In genomic region chr19:10900315-10900714, GRCm38 (mm10) we compare ENCODE assay signal across 22 mouse cellular contexts. TPM values are rescaled to one million over a fixed set of nuclear protein-coding genes. Genes with fewer than 3 reads are reported as not detected.
DNase-seq lines count a peak whose midpoint lies in the region; ATAC-seq and TF ChIP-seq lines count a peak whose summit lies in the region.
"Had no signal": no experiment of that assay in that cellular context is flagged by ENCODE, and none has a peak within 500 bp of the region (broad histone marks: within the 10 kb centered on the region; RNA-seq: fewer than 3 reads in every experiment).

No protein-coding gene starts in this region.

- intact Hi-C loops in left cerebral cortex, postnatal 14 days (cut with DNase I), result no loop called here

- DNase-seq in cerebellum, postnatal 10 days, result peak; percentile 38 to 63
- no peak for DNase-seq in cerebellum, adult 9-10 months
- peak; percentile 39 for DNase-seq in liver, adult 2 months (ENCODE audit: extremely low read depth, low read depth, low spot score)
- DNase-seq in liver, postnatal 0 days, result no peak
- peak; percentile 51 to 70 for DNase-seq in gastrocnemius, adult 8-10 months (ENCODE audit: low spot score in 2 of 2)
- DNase-seq in heart, postnatal 0 days (ENCODE audit: low spot score), result peak; percentile 49
- DNase-seq in left cerebral cortex, postnatal 14 days (ENCODE audit: low spot score in 2 of 2), result no peak
- DNase-seq: adrenal gland, adult 2 months; cerebellum, postnatal 36 days; kidney, adult 9 months; layer of hippocampus, postnatal 36 days; lung, postnatal 10 days; spleen, adult 18-20 months had no signal

- no peak overlapping the region for H3K4me3 ChIP-seq in liver, adult 2 months (ENCODE audit: insufficient read depth, low read depth, low read length)
- H3K4me3 ChIP-seq in liver, postnatal 0 days (ENCODE audit: low read depth, low read length), result no peak overlapping the region
- H3K4me3 ChIP-seq in heart, postnatal 0 days (ENCODE audit: low read depth, low read length), result no peak overlapping the region
- H3K4me3 ChIP-seq: forebrain, embryonic 12.5 days; hindbrain, embryonic 12.5 days; limb, embryonic 12.5 days; liver, embryonic 15.5 days had no signal

- H3K4me1 ChIP-seq in liver, adult 2 months (ENCODE audit: control insufficient read depth, insufficient read depth, low read length), result peaks cover 19% of the 10 kb centered on the region
- H3K4me1 ChIP-seq in liver, postnatal 0 days (ENCODE audit: insufficient read depth), result peaks cover 17% of the 10 kb centered on the region
- peaks cover 36% of the 10 kb centered on the region for H3K4me1 ChIP-seq in heart, postnatal 0 days (ENCODE audit: control insufficient read depth, insufficient read depth)

- no peak for TF ChIP-seq EP300 in liver, postnatal 0 days (IDR thresholded peaks at IDR 0.05; ENCODE audit: low read depth)
- no peak for TF ChIP-seq EP300 in heart, postnatal 0 days (IDR thresholded peaks at IDR 0.05; ENCODE audit: low read depth)

- no peak overlapping the region for H3K4me2 ChIP-seq in liver, postnatal 0 days (ENCODE audit: low read depth, low read length)
- no peak overlapping the region for H3K4me2 ChIP-seq in heart, postnatal 0 days (ENCODE audit: low read depth, low read length)
- H3K4me2 ChIP-seq: forebrain, embryonic 12.5 days; hindbrain, embryonic 12.5 days; limb, embryonic 12.5 days; liver, embryonic 15.5 days had no signal

- peaks cover 60% of the 10 kb centered on the region for H3K36me3 ChIP-seq in liver, adult 2 months (ENCODE audit: control insufficient read depth, insufficient read depth, low read length)
- peaks cover 63% of the 10 kb centered on the region for H3K36me3 ChIP-seq in liver, postnatal 0 days (replicated peaks; ENCODE audit: insufficient read depth, low read length)
- peaks cover 77% of the 10 kb centered on the region for H3K36me3 ChIP-seq in heart, postnatal 0 days (replicated peaks; ENCODE audit: control insufficient read depth, insufficient read depth, low read length)

- WGBS in liver, adult 2 months, result 34% methylated on average over 6 of the region's 6 CpGs
- WGBS in liver, postnatal 0 days (ENCODE audit: insufficient replicate concordance), result 81% methylated on average over 6 of the region's 6 CpGs
- WGBS in heart, postnatal 0 days, result 16% methylated on average over 6 of the region's 6 CpGs

- no peak for ATAC-seq in liver, postnatal 0 days
- ATAC-seq in heart, postnatal 0 days (ENCODE audit: insufficient read depth, low read depth), result peak; percentile 28; the same call in 1 of the 2 replicates
- ATAC-seq in megakaryocyte-erythroid progenitor cell, adult 5-6 weeks (replicated peaks; ENCODE audit: low FRiP score, low TSS enrichment, poor library complexity, severe bottlenecking), result no peak

- no peak for TF ChIP-seq CTCF in liver, adult 2 months (IDR thresholded peaks at IDR 0.05; ENCODE audit: low read depth, low read length)
- no peak for TF ChIP-seq CTCF in liver, postnatal 0 days (IDR thresholded peaks at IDR 0.05; ENCODE audit: low read depth)
- no peak for TF ChIP-seq CTCF in heart, postnatal 0 days (IDR thresholded peaks at IDR 0.05; ENCODE audit: low read depth)

- H3K27ac ChIP-seq in liver, adult 2 months (replicated peaks; ENCODE audit: insufficient read depth, low read depth, low read length), result no peak overlapping the region
- H3K27ac ChIP-seq in liver, postnatal 0 days (ENCODE audit: low read depth), result no peak overlapping the region
- H3K27ac ChIP-seq in heart, postnatal 0 days (ENCODE audit: low read depth), result peak overlapping the region; percentile 62
- H3K27ac ChIP-seq: forebrain, embryonic 12.5 days; hindbrain, embryonic 12.5 days; limb, embryonic 12.5 days; liver, embryonic 15.5 days had no signal

- no peak for TF ChIP-seq POLR2A in liver, adult 2 months (IDR thresholded peaks at IDR 0.05; ENCODE audit: extremely low read depth, insufficient read depth, low read length)

- no peak overlapping the region for H3K9ac ChIP-seq in liver, adult 2 months (ENCODE audit: low read depth, low read length)
- no peak overlapping the region for H3K9ac ChIP-seq in liver, postnatal 0 days (replicated peaks)
- no peak overlapping the region for H3K9ac ChIP-seq in heart, postnatal 0 days (replicated peaks; ENCODE audit: low read depth, low read length)
- H3K9ac ChIP-seq: forebrain, embryonic 12.5 days; hindbrain, embryonic 12.5 days; limb, embryonic 12.5 days; liver, embryonic 15.5 days had no signal

- peaks cover 4% of the 10 kb centered on the region; the same call in 1 of the 2 replicates for H3K79me2 ChIP-seq in liver, adult 2 months (ENCODE audit: control insufficient read depth, insufficient read depth, low read length)

- no peaks in the 10 kb centered on the region for H3K9me3 ChIP-seq in liver, postnatal 0 days (ENCODE audit: low read length)
- H3K9me3 ChIP-seq in heart, postnatal 0 days (replicated peaks; ENCODE audit: control insufficient read depth, low read length), result no peaks in the 10 kb centered on the region
- H3K9me3 ChIP-seq: forebrain, embryonic 12.5 days; hindbrain, embryonic 12.5 days; limb, embryonic 12.5 days; liver, embryonic 15.5 days had no signal

- H3K27me3 ChIP-seq in liver, adult 2 months (ENCODE audit: control insufficient read depth, insufficient read depth, low read length), result no peaks in the 10 kb centered on the region
- no peaks in the 10 kb centered on the region for H3K27me3 ChIP-seq in liver, postnatal 0 days (ENCODE audit: insufficient read depth, low read length)
- no peaks in the 10 kb centered on the region for H3K27me3 ChIP-seq in heart, postnatal 0 days (ENCODE audit: control insufficient read depth, insufficient read depth, low read length)
- H3K27me3 ChIP-seq: forebrain, embryonic 12.5 days; hindbrain, embryonic 12.5 days; limb, embryonic 12.5 days; liver, embryonic 15.5 days had no signal

RNA-seq across cellular contexts. Expression of gene Prpf19, which starts 5.3 kb away (rescaled TPM):
- total RNA-seq in liver, adult 2 months (2014; rRNA removed), result 95.5 and 100 TPM in 2 replicates
- 150 and 184 TPM in 2 replicates for polyA plus RNA-seq in liver, adult 2 months (2012; rRNA removed)
- polyA plus RNA-seq in liver, postnatal 0 days (2015; fragmentation: Nextera tagmentation; extraction: Ambion mirVana), result 10.2 and 12.7 TPM in 2 replicates
- 100 to 1,000 TPM; 151 to 188 (median 167) TPM for total RNA-seq in gastrocnemius, adult 8-10 months (2022)
- 362 and 463 TPM in 2 replicates for total RNA-seq in heart, postnatal 0 days (2014; rRNA removed; ENCODE audit: low replicate concordance)
- polyA plus RNA-seq in heart, postnatal 0 days (2015; fragmentation: Nextera tagmentation; extraction: Ambion mirVana), result 33.0 and 36.8 TPM in 2 replicates
- total RNA-seq in megakaryocyte-erythroid progenitor cell, adult 5-6 weeks (2014; fragmentation: Nextera tagmentation), result 148 and 173 TPM in 2 replicates
- 145 and 393 TPM in 2 replicates for total RNA-seq in megakaryocyte-erythroid progenitor cell, adult 5-6 weeks (2017)
- total RNA-seq in left cerebral cortex, postnatal 14 days (2021), result 100 to 1,000 TPM; 185 to 190 TPM

RNA-seq across cellular contexts. Expression of gene Tmem109, which starts 18.5 kb away (rescaled TPM):
- 7.1 and 8.9 TPM in 2 replicates for total RNA-seq in liver, adult 2 months (2014; rRNA removed)
- 32.2 and 35.2 TPM in 2 replicates for polyA plus RNA-seq in liver, adult 2 months (2012; rRNA removed)
- polyA plus RNA-seq in liver, postnatal 0 days (2015; fragmentation: Nextera tagmentation; extraction: Ambion mirVana), result 12.8 and 13.2 TPM in 2 replicates
- 100 to 1,000 TPM; 228 to 296 (median 253) TPM for total RNA-seq in gastrocnemius, adult 8-10 months (2022)
- total RNA-seq in heart, postnatal 0 days (2014; rRNA removed; ENCODE audit: low replicate concordance), result 80.6 and 99.8 TPM in 2 replicates
- polyA plus RNA-seq in heart, postnatal 0 days (2015; fragmentation: Nextera tagmentation; extraction: Ambion mirVana), result 85.8 and 90.9 TPM in 2 replicates
- 23.4 and 41.0 TPM in 2 replicates for total RNA-seq in megakaryocyte-erythroid progenitor cell, adult 5-6 weeks (2014; fragmentation: Nextera tagmentation)
- 11.1 and 21.7 TPM in 2 replicates for total RNA-seq in megakaryocyte-erythroid progenitor cell, adult 5-6 weeks (2017)
- 10 to 100 TPM; 41.0 to 48.8 TPM for total RNA-seq in left cerebral cortex, postnatal 14 days (2021)

RNA-seq across cellular contexts. Expression of gene Zp1, which starts 20.1 kb away (rescaled TPM):
- total RNA-seq in liver, adult 2 months (2014; rRNA removed), result not detected in 2 replicates
- polyA plus RNA-seq in liver, adult 2 months (2012; rRNA removed), result not detected in 2 replicates
- polyA plus RNA-seq in liver, postnatal 0 days (2015; fragmentation: Nextera tagmentation; extraction: Ambion mirVana), result not detected in 2 replicates
- not detected for total RNA-seq in gastrocnemius, adult 8-10 months (2022)
- total RNA-seq in heart, postnatal 0 days (2014; rRNA removed; ENCODE audit: low replicate concordance), result not detected in 2 replicates
- polyA plus RNA-seq in heart, postnatal 0 days (2015; fragmentation: Nextera tagmentation; extraction: Ambion mirVana), result 0.19 TPM in 1 of 2 replicates, not detected in the other
- total RNA-seq in megakaryocyte-erythroid progenitor cell, adult 5-6 weeks (2014; fragmentation: Nextera tagmentation), result not detected in 2 replicates
- not detected in 2 replicates for total RNA-seq in megakaryocyte-erythroid progenitor cell, adult 5-6 weeks (2017)
- not detected for total RNA-seq in left cerebral cortex, postnatal 14 days (2021)
- total RNA-seq: adrenal gland, adult 2 months; layer of hippocampus, postnatal 36 days; MEL had no signal
- polyA plus RNA-seq: adrenal gland, adult 2 months; forebrain, embryonic 12.5 days; hindbrain, embryonic 12.5 days; intestine, embryonic 14.5 days; limb, embryonic 12.5 days; liver, embryonic 15.5 days; neural tube, embryonic 14.5 days; stomach, embryonic 14.5 days had no signal

RNA-seq across cellular contexts. Expression of gene Tmem132a, which starts 30.6 kb away (rescaled TPM):
- 0.18 and 0.40 TPM in 2 replicates for total RNA-seq in liver, adult 2 months (2014; rRNA removed)
- 0.75 and 0.90 TPM in 2 replicates for polyA plus RNA-seq in liver, adult 2 months (2012; rRNA removed)
- 2.0 and 2.1 TPM in 2 replicates for polyA plus RNA-seq in liver, postnatal 0 days (2015; fragmentation: Nextera tagmentation; extraction: Ambion mirVana)
- total RNA-seq in gastrocnemius, adult 8-10 months (2022), result 1 to 10 TPM; 2.7 to 4.3 (median 3.4) TPM
- 69.1 and 71.7 TPM in 2 replicates for total RNA-seq in heart, postnatal 0 days (2014; rRNA removed; ENCODE audit: low replicate concordance)
- 19.3 and 19.5 TPM in 2 replicates for polyA plus RNA-seq in heart, postnatal 0 days (2015; fragmentation: Nextera tagmentation; extraction: Ambion mirVana)
- total RNA-seq in megakaryocyte-erythroid progenitor cell, adult 5-6 weeks (2014; fragmentation: Nextera tagmentation), result 0.10 and 2.4 TPM in 2 replicates
- total RNA-seq in megakaryocyte-erythroid progenitor cell, adult 5-6 weeks (2017), result 0.23 and 0.56 TPM in 2 replicates
- total RNA-seq in left cerebral cortex, postnatal 14 days (2021), result 100 to 1,000 TPM; 344 to 360 TPM
- total RNA-seq: MEL had no signal

RNA-seq across cellular contexts. Expression of gene Ptgdr2, which starts 36.6 kb away (rescaled TPM):
- not detected in 2 replicates for total RNA-seq in liver, adult 2 months (2014; rRNA removed)
- not detected in 2 replicates for polyA plus RNA-seq in liver, adult 2 months (2012; rRNA removed)
- polyA plus RNA-seq in liver, postnatal 0 days (2015; fragmentation: Nextera tagmentation; extraction: Ambion mirVana), result not detected in 2 replicates
- not detected for total RNA-seq in gastrocnemius, adult 8-10 months (2022)
- 0.11 and 0.39 TPM in 2 replicates for total RNA-seq in heart, postnatal 0 days (2014; rRNA removed; ENCODE audit: low replicate concordance)
- polyA plus RNA-seq in heart, postnatal 0 days (2015; fragmentation: Nextera tagmentation; extraction: Ambion mirVana), result 0.04 and 0.07 TPM in 2 replicates
- total RNA-seq in megakaryocyte-erythroid progenitor cell, adult 5-6 weeks (2014; fragmentation: Nextera tagmentation), result not detected in 2 replicates
- total RNA-seq in megakaryocyte-erythroid progenitor cell, adult 5-6 weeks (2017), result not detected in 2 replicates
- under 1 TPM; 0.32 to 0.33 TPM for total RNA-seq in left cerebral cortex, postnatal 14 days (2021)
- polyA plus RNA-seq: intestine, embryonic 14.5 days; liver, embryonic 15.5 days; stomach, embryonic 14.5 days had no signal

Comparison
In these comparisons a context has a peak if more than half of its experiments do, and no peak if none do; other contexts are left out.
1. DNase-seq: peak in cerebellum, postnatal 10 days (2 of 2), liver, adult 2 months (single experiment), gastrocnemius, adult 8-10 months (2 of 2) and heart, postnatal 0 days (single experiment); none in cerebellum, adult 9-10 months (single experiment), liver, postnatal 0 days (single experiment) and left cerebral cortex, postnatal 14 days (0 of 2).